Mouse (Mus musculus): ENCODE measurements around the gene Slc25a38.

Gene Slc25a38

DNA sequence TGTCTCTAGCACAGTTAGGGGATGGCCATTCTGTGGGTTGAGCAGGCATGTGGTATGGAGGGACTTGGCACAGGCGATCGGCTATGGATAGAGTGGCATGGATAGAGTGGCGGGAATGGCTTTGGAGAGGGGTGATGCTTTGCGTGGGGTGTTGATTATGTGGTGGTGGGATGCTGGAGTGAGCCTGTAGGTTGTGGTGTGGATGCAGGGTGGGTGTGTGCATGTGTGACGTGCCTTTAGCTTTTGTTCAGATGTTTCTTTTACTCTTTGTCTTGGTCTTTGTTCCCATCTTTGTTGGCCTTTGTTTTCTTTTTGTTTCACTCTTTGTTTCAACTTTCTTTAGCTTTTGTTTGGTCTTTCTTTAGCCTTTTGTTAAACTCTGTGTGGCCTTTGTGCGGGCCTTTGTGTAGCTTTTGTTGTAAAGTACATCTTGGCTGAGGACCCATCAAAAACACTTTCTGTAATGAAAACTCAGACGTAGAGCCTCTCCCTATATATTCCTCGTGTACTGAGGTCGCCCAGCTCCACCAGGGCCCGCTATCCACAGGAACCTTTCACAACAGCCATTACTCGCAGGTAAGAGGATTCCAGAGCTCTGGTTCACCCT, 39.2 kb downstream of the Slc25a38 start, which contains the start of gene Mobp:
Gene Mobp, plus strand, starts transcription at position 486 of the 607 bp plus-strand sequence.
- no peak for DNase-seq

GRCm38 (mm10) chr9:120151152-120151551, 41.0 kb downstream of the Slc25a38 start:
- DNase-seq: no peak

DNA sequence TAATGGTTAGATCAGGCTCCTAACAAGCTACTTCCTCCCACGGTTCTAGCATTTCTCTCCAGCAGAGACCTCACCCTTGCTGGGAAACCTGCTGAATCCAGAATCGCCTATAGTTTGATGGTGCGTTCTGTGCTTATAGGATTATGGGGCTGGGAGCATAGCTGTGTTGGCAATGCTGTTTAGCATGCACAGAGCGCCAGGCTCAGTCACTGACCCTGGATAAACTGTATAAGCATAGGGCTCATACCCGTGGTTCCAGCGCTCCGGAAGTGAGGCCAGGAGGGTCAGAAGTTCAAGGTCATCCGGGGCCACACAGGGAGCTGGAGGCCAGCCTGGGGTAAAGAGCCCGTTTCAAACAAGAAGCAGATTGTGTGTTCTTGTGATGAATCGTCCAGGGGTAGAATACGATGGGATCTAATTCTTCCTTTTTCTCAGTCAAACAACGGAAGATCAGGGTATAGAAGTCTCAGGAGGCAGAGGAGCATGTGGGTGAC, 41.8 kb downstream of the Slc25a38 start:
- no peak for DNase-seq

- DNase-seq: no peak
These were observed 47.9 kb downstream of the Slc25a38 start for GRCm38 (mm10) chr9:120158047-120158446.

DNA sequence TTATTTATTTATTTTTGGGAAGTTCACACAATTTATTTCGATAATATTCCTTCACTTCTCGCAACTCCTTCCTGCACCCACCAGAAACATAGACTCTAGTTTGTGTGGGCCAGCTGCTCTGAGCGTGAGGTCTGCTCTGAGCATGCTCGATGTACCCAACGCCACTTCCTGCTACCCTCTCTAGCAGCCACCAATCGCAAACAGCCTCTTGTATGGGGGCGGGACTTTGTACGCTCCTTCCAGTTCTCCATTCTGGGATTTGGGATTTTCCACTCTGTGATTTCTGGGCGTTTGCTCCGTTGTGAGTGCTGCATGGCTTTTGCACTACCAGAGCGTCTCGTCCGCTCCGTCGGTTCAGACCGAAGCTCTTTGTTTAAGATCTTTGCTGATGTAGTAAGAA, 53.7 kb downstream of the Slc25a38 start:
- no peak for DNase-seq

DNA sequence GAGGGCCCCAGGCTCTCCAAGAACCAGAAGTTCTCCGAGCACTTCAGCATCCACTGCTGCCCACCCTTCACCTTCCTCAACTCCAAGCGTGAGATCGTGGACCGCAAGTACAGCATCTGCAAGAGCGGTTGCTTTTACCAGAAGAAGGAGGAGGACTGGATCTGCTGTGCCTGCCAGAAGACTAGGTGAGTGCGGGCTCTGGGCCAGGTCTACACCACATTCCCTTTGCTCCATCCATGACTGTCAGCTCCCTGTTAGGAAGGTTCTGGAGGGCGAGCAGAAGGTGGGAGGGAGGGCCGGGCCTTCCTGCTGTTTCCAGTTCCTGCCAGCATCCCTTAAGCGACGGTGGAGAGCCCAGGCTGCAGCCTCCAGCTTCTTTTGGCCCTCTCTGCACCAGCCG, 57.7 kb downstream of the Slc25a38 start:
- DNase-seq: no peak

GRCm38 (mm10) chr9:120171295-120171694, 61.1 kb downstream of the Slc25a38 start:
- peak; percentile 38 to 42 for DNase-seq

Data from lung, adult 18-20 months (tissue).